Mouse (Mus musculus) left cerebral cortex, postnatal 14 days (tissue): ENCODE data around the gene Copz1. TPM values are rescaled to one million over a fixed set of nuclear protein-coding genes. Genes with fewer than 3 reads are reported as not detected.
"Not testable (repeated sequence)": the region's sequence is repeated elsewhere in the genome, so short reads cannot be mapped to it uniquely, and the experiment has no call there.

Experiments
- DNase-seq, 2 experiments: peaks; one replicate each; pipeline ENCODE4 v3.0.0; 2021 to 2022; ENCODE audit warnings: low spot score in 2 of 2, mixed read lengths in 1 of 2
- intact Hi-C: fragments of 180-260 bp; cut with DNase I; formaldehyde crosslinking; loops from one replicate; pipeline ENCODE4 v1.15.1; 2025
- total RNA-seq, 2 experiments: library from RNA; stranded (reverse); gene quantifications; 2 replicates each; pipeline ENCODE4 v1.2.3; 2021

Copz1 gene
- total RNA-seq, 2 experiments from 2014 or later = 107 to 114 TPM

- intact Hi-C loops = no loop called here
- DNase-seq = no peak
These were observed 23.9 kb upstream of the Copz1 start for GRCm38 (mm10) chr15:103248401-103249313.

GRCm38 (mm10) chr15:103249511-103249910, 23.0 kb upstream of the Copz1 start:
- intact Hi-C loops, DNase-seq: not testable (repeated sequence)

- DNase-seq = no peak
- intact Hi-C loops = loop anchor here (1.0 kb wide), 1 partner anchor 57 kb away; no protein-coding TSS in a partner anchor
These were observed 22.2 kb upstream of the Copz1 start for GRCm38 (mm10) chr15:103250195-103250740.

GRCm38 (mm10) chr15:103251595-103251994, 20.9 kb upstream of the Copz1 start:
- DNase-seq = no peak
- intact Hi-C loops = no loop called here

- intact Hi-C loops = no loop called here
- DNase-seq = no peak
These were observed 19.9 kb upstream of the Copz1 start for GRCm38 (mm10) chr15:103252660-103253059.

GRCm38 (mm10) chr15:103253352-103253751, 19.2 kb upstream of the Copz1 start:
- intact Hi-C loops = no loop called here
- no peak for DNase-seq

- intact Hi-C loops = no loop called here
- no peak for DNase-seq
These were observed 17.3 kb upstream of the Copz1 start for GRCm38 (mm10) chr15:103255169-103255568.

- DNase-seq = no peak
- intact Hi-C loops = no loop called here
These were observed 16.1 kb upstream of the Copz1 start for GRCm38 (mm10) chr15:103256210-103256986.

- intact Hi-C loops = no loop called here
- no peak for DNase-seq
These were observed 14.5 kb upstream of the Copz1 start, which contains the start of gene Nfe2 for GRCm38 (mm10) chr15:103257790-103258728. Gene Nfe2, minus strand, starts transcription at chr15:103258403.

GRCm38 (mm10) chr15:103259162-103259561, 13.4 kb upstream of the Copz1 start:
- intact Hi-C loops = no loop called here
- DNase-seq = no peak

- DNase-seq = no peak
- intact Hi-C loops = no loop called here
These were observed 12.5 kb upstream of the Copz1 start for GRCm38 (mm10) chr15:103259989-103260388.

- intact Hi-C loops = no loop called here
- no peak for DNase-seq
These were observed 7.7 kb upstream of the Copz1 start for GRCm38 (mm10) chr15:103264794-103265193.

GRCm38 (mm10) chr15:103268903-103269302, 3.6 kb upstream of the Copz1 start:
- intact Hi-C loops = no loop called here
- DNase-seq = no peak

- DNase-seq, intact Hi-C loops: not testable (repeated sequence)
These were observed 3.4 kb downstream of the Copz1 start for GRCm38 (mm10) chr15:103275943-103276342.

GRCm38 (mm10) chr15:103277949-103278348, 5.4 kb downstream of the Copz1 start:
- intact Hi-C loops = no loop called here
- no peak for DNase-seq

- intact Hi-C loops = no loop called here
- DNase-seq = no peak
These were observed 7.2 kb downstream of the Copz1 start for GRCm38 (mm10) chr15:103279750-103280149.

- no peak for DNase-seq
- intact Hi-C loops = no loop called here
These were observed 8.4 kb downstream of the Copz1 start for GRCm38 (mm10) chr15:103280817-103281464.

GRCm38 (mm10) chr15:103281465-103282205, 9.1 kb downstream of the Copz1 start:
- DNase-seq = no peak
- intact Hi-C loops = no loop called here
